Mouse (Mus musculus) spleen, adult 2 months (tissue): ENCODE results near the gene Cxcl10.

Experiments
- CTCF ChIP-seq: fragments of 200-500 bp; IDR thresholded peaks from 2 replicates; pipeline ENCODE4 v1.5.1; 2011; ENCODE audit warnings: mild to moderate bottlenecking, inconsistent platforms; ENCODE audit not compliant: insufficient read depth, insufficient read length, insufficient replicate concordance; ENCODE audit errors: extremely low read depth
- POLR2A ChIP-seq: fragments of 200-500 bp; IDR thresholded peaks from 2 replicates; pipeline ENCODE4 v1.6.1; 2011; ENCODE audit warnings: low read depth, low read length, inconsistent platforms

GRCm38 (mm10) chr5:92396476-92396875, 47.8 kb upstream of the Cxcl10 start:
- TF ChIP-seq POLR2A: no peak
- no peak for TF ChIP-seq CTCF
